Mouse (Mus musculus) neural tube, embryonic 14.5 days (tissue): ENCODE data around the gene Prrc2c. TPM values are rescaled to one million over a fixed set of nuclear protein-coding genes. Genes with fewer than 3 reads are reported as not detected.

Experiments used
- ATAC-seq: fragments of 200-750 bp; cut with Nextera tagmentation; 2 replicates; pipeline ENCODE4 v1.8.0; 2017; ENCODE audit warnings: low read depth, mild to moderate bottlenecking, moderate TSS enrichment, moderate library complexity
- H3K27ac ChIP-seq: fragments of 300-500 bp; sonication (generic); 2 replicates; pipeline ENCODE4 v1.5.1; 2014; ENCODE audit warnings: low read depth, mild to moderate bottlenecking, control low read depth, low read length, moderate library complexity, mixed read lengths
- H3K27me3 ChIP-seq: fragments of 300-500 bp; sonication (generic); 2 replicates; pipeline ENCODE4 v1.6.1; 2014; ENCODE audit warnings: low read length; ENCODE audit not compliant: control insufficient read depth, insufficient read depth
- H3K36me3 ChIP-seq: fragments of 300-500 bp; sonication (generic); 2 replicates; pipeline ENCODE4 v1.6.1; 2014; ENCODE audit warnings: low read length, mixed read lengths; ENCODE audit not compliant: control insufficient read depth, insufficient read depth
- H3K4me1 ChIP-seq: fragments of 300-500 bp; sonication (generic); 2 replicates; pipeline ENCODE4 v1.6.1; 2014; ENCODE audit warnings: low read length; ENCODE audit not compliant: control insufficient read depth, insufficient read depth
- H3K4me2 ChIP-seq: fragments of 300-500 bp; sonication (generic); 2 replicates; pipeline ENCODE4 v1.6.1; 2014; ENCODE audit warnings: mild to moderate bottlenecking, low read depth, low read length, control low read depth
- H3K4me3 ChIP-seq: fragments of 300-500 bp; sonication (generic); 2 replicates; pipeline ENCODE4 v1.5.1; 2014; ENCODE audit warnings: low read depth, low read length, control low read depth, mixed read lengths
- H3K9ac ChIP-seq: fragments of 300-500 bp; sonication (generic); replicated peaks from 2 replicates; pipeline ENCODE4 v1.6.1; 2014; ENCODE audit warnings: low read depth, mild to moderate bottlenecking, control low read depth, low read length, mixed read lengths
- H3K9me3 ChIP-seq: fragments of 300-500 bp; sonication (generic); 2 replicates; pipeline ENCODE4 v1.6.1; 2016; ENCODE audit warnings: low read length; ENCODE audit not compliant: control insufficient read depth
- WGBS: fragments of 180-500 bp; shearing (Covaris S2); extraction: QIAGEN DNeasy Blood & Tissue Kit; methylation state at CpG from one replicate; pipeline ENCODE4 v1.1.7; 2014; 5-methylcytosine and 5-hydroxymethylcytosine counted together
- polyA plus RNA-seq: library from polyadenylated mRNA; unstranded; fragments of >200 nt; fragmentation: Nextera tagmentation; extraction: Ambion mirVana; gene quantifications from 2 replicates; pipeline ENCODE4 v1.2.1, GENCODE M21; 2014

Prrc2c gene
- polyA plus RNA-seq, 1 experiment from 2014 or later = 176 TPM

DNA sequence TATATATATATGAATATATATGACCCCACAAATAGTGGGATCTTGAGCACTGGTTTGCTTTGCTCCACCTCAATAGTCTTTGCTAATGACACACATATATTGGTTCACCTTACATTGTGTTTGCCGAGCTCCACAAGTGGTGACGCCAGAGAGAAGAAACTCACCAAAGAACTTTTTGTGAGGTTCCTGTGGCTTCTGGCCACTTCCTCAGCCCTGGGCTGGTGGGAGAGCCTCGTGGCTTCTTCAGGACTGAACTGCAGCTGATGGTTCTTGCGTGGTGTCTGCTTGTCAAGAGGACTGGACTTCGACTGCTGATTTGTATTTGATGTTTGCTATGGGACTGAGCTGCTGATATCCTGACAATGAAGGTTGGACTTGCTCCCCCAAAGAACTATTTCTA is 8.4 kb upstream of the Prrc2c start:
- 91% methylated on average over 5 of the region's 5 CpGs for WGBS
- Histone ChIP-seq H3K4me1 (no peaks in the 10 kb centered on the region), H3K36me3 (no peaks in the 10 kb centered on the region), H3K27ac (no peak overlapping the region), H3K4me2 (no peak overlapping the region), H3K9me3 (no peaks in the 10 kb centered on the region), H3K9ac (no peak overlapping the region), H3K27me3 (no peaks in the 10 kb centered on the region), H3K4me3 (no peak overlapping the region)
- no peak for ATAC-seq

- Histone ChIP-seq H3K36me3 (no peaks in the 10 kb centered on the region), H3K27ac (peak overlapping the region; percentile 97), H3K4me1 (peaks cover 16% of the 10 kb centered on the region; the same call in 1 of the 2 replicates), H3K9me3 (no peaks in the 10 kb centered on the region), H3K27me3 (no peaks in the 10 kb centered on the region), H3K9ac (peak overlapping the region; percentile 96), H3K4me2 (peak overlapping the region; percentile 75), H3K4me3 (peak overlapping the region; percentile 86)
- peak; percentile 91 for ATAC-seq
- under 1% methylated on average over 51 of the region's 58 CpGs for WGBS
Measured at GRCm38 (mm10) chr1:162739831-162740394, 443 bp downstream of the Prrc2c start.

DNA sequence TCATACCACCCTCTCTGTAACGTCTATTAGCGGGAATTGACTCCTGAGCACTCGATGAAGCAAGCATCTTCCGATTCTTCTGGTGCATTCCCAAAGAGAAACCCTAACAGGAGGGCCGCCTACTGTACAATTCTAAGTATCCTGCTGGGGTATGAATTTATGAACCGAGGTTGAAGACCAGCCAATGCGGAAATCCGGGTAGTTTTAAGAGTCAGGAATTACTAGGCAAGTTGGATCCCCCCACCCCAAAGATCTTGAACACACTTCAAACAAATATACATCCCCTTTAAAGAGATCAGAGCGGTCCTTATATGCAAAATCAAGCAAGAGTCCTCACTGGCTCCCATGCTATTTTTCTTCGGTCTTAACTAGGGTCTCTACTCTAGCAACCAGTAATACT is 950 bp downstream of the Prrc2c start:
- Histone ChIP-seq H3K27me3 (no peaks in the 10 kb centered on the region), H3K36me3 (no peaks in the 10 kb centered on the region), H3K27ac (peak overlapping the region; percentile 97), H3K4me3 (peak overlapping the region; percentile 86), H3K9ac (peak overlapping the region; percentile 96), H3K4me1 (peaks cover 16% of the 10 kb centered on the region; the same call in 1 of the 2 replicates), H3K9me3 (no peaks in the 10 kb centered on the region), H3K4me2 (peak overlapping the region; percentile 75)
- ATAC-seq = no peak
- WGBS = under 1% methylated on average over 10 of the region's 10 CpGs

DNA sequence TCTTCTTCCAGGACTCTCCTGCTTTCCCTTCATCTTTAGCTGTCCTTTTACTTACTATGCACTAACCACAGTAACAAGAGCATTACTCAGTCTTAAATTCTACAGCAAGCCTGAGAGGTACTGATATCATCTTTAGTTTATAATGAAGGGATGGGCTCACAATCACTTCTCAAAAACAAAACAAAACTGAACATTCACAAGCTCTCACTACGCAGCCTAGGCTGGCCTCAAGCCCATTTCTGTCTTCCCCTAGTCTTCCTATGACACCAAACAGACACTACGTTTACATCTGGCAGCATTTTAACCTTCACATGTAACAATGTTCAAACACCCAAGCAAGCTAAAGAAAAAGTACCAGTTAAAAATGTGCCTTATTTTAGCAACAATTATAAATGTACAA is 1.9 kb downstream of the Prrc2c start:
- no peak for ATAC-seq
- H3K4me1 ChIP-seq = peaks cover 16% of the 10 kb centered on the region; the same call in 1 of the 2 replicates
- no peaks in the 10 kb centered on the region for H3K27me3 ChIP-seq
- H3K9ac ChIP-seq = peak overlapping the region; percentile 13; the same call in 1 of the 2 replicates
- H3K4me2 ChIP-seq = peak overlapping the region; percentile 75
- no peaks in the 10 kb centered on the region for H3K9me3 ChIP-seq
- peak overlapping the region; percentile 86 for H3K4me3 ChIP-seq
- 49% methylated on average over 2 of the region's 2 CpGs for WGBS
- no peak overlapping the region for H3K27ac ChIP-seq
- H3K36me3 ChIP-seq = no peaks in the 10 kb centered on the region

DNA sequence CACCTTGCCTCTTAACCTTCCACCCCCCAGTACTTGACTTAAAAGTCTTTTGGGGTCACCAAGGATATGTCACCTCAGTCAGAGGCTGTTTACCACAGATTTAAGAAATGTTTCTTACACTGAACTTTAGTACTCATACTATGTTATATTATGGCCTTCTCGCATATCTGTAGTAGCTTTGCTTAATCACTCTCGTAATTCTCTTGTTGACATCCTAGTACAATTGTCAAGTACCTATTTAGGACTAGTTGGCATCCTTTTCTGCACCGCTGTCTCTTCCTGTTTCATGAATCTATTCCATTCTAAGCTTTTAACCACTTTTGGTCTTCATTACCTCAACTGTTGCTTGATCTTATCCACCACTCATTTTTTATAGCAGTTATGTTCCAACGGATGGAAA is 5.3 kb downstream of the Prrc2c start:
- H3K9ac ChIP-seq = no peak overlapping the region
- WGBS = 87% methylated on average over 4 of the region's 4 CpGs
- H3K4me3 ChIP-seq = no peak overlapping the region
- no peak for ATAC-seq
- H3K27me3 ChIP-seq = no peaks in the 10 kb centered on the region
- H3K4me1 ChIP-seq = peaks cover 16% of the 10 kb centered on the region; the same call in 1 of the 2 replicates
- H3K27ac ChIP-seq = no peak overlapping the region
- no peaks in the 10 kb centered on the region for H3K36me3 ChIP-seq
- H3K4me2 ChIP-seq = no peak overlapping the region
- no peaks in the 10 kb centered on the region for H3K9me3 ChIP-seq

- no peak for ATAC-seq
- Histone ChIP-seq H3K27ac (no peak overlapping the region), H3K9me3 (no peaks in the 10 kb centered on the region), H3K4me1 (peaks cover 16% of the 10 kb centered on the region; the same call in 1 of the 2 replicates), H3K4me2 (no peak overlapping the region), H3K36me3 (no peaks in the 10 kb centered on the region), H3K9ac (no peak overlapping the region), H3K27me3 (no peaks in the 10 kb centered on the region), H3K4me3 (no peak overlapping the region)
- 100% methylated on average over 1 of the region's 1 CpGs for WGBS
Measured at GRCm38 (mm10) chr1:162734283-162734682, 6.1 kb downstream of the Prrc2c start.

GRCm38 (mm10) chr1:162732041-162732440 is 8.3 kb downstream of the Prrc2c start:
- 73% methylated on average over 4 of the region's 4 CpGs for WGBS
- Histone ChIP-seq H3K36me3 (no peaks in the 10 kb centered on the region), H3K4me2 (no peak overlapping the region), H3K27me3 (no peaks in the 10 kb centered on the region), H3K27ac (no peak overlapping the region), H3K9me3 (no peaks in the 10 kb centered on the region), H3K4me3 (no peak overlapping the region), H3K9ac (no peak overlapping the region), H3K4me1 (peaks cover 1% of the 10 kb centered on the region; the same call in 1 of the 2 replicates)
- ATAC-seq = no peak

GRCm38 (mm10) chr1:162729436-162729835 is 10.9 kb downstream of the Prrc2c start:
- H3K9me3 ChIP-seq = no peaks in the 10 kb centered on the region
- H3K4me1 ChIP-seq = no peaks in the 10 kb centered on the region
- H3K36me3 ChIP-seq = no peaks in the 10 kb centered on the region
- H3K4me2 ChIP-seq = no peak overlapping the region
- H3K4me3 ChIP-seq = no peak overlapping the region
- peak overlapping the region; percentile 18; the same call in 1 of the 2 replicates for H3K27ac ChIP-seq
- WGBS = 42% methylated on average over 2 of the region's 2 CpGs
- ATAC-seq = no peak
- no peak overlapping the region for H3K9ac ChIP-seq
- H3K27me3 ChIP-seq = no peaks in the 10 kb centered on the region

GRCm38 (mm10) chr1:162727981-162728380 is 12.4 kb downstream of the Prrc2c start:
- Histone ChIP-seq H3K4me3 (no peak overlapping the region), H3K27me3 (no peaks in the 10 kb centered on the region), H3K9me3 (no peaks in the 10 kb centered on the region), H3K4me1 (no peaks in the 10 kb centered on the region), H3K36me3 (no peaks in the 10 kb centered on the region), H3K4me2 (no peak overlapping the region), H3K9ac (no peak overlapping the region), H3K27ac (no peak overlapping the region)
- 93% methylated on average over 6 of the region's 6 CpGs for WGBS
- ATAC-seq = no peak
